Mouse (Mus musculus) limb, embryonic 14.5 days (tissue): ENCODE measurements at regions not wholly inside any gene's neighbourhood (a gene's known extent, or its start where the extent isn't known, plus 50 kb on each side); places are given as distances from the start of the nearest gene placed in this dataset.

ENCODE experiments used
- ATAC-seq: fragments of 200-750 bp; cut with Nextera tagmentation; 2 replicates; pipeline ENCODE4 v1.8.0; 2017; ENCODE audit warnings: low read depth, moderate number of reproducible peaks, moderate TSS enrichment; ENCODE audit not compliant: low FRiP score
- DNase-seq: peaks from one replicate; pipeline ENCODE4 v3.0.0-alpha.2; 2015; ENCODE audit warnings: low spot score
- H3K27ac ChIP-seq: fragments of 300-500 bp; sonication (generic); replicated peaks from 2 replicates; pipeline ENCODE4 v1.5.1; 2014; ENCODE audit warnings: low read depth, mild to moderate bottlenecking, low read length, moderate library complexity, mixed read lengths
- H3K27me3 ChIP-seq: fragments of 300-500 bp; sonication (generic); 2 replicates; pipeline ENCODE4 v1.6.1; 2014; ENCODE audit warnings: low read length, mixed read lengths; ENCODE audit not compliant: control insufficient read depth, insufficient read depth
- H3K36me3 ChIP-seq: fragments of 300-500 bp; sonication (generic); 2 replicates; pipeline ENCODE4 v1.6.1; 2014; ENCODE audit warnings: mild to moderate bottlenecking, low read length, moderate library complexity, mixed read lengths; ENCODE audit not compliant: control insufficient read depth, insufficient read depth
- H3K4me1 ChIP-seq: fragments of 300-500 bp; sonication (generic); 2 replicates; pipeline ENCODE4 v1.6.1; 2014; ENCODE audit warnings: antibody characterized with exemption, low read length, mixed read lengths; ENCODE audit not compliant: control insufficient read depth, insufficient read depth
- H3K4me2 ChIP-seq: fragments of 300-500 bp; sonication (generic); replicated peaks from 2 replicates; pipeline ENCODE4 v1.6.1; 2014; ENCODE audit warnings: low read depth, mild to moderate bottlenecking, low read length, moderate library complexity; ENCODE audit not compliant: severe bottlenecking
- H3K4me3 ChIP-seq: fragments of 300-500 bp; sonication (generic); replicated peaks from 2 replicates; pipeline ENCODE4 v1.5.1; 2014; ENCODE audit warnings: low read length
- H3K9ac ChIP-seq: fragments of 300-500 bp; sonication (generic); 2 replicates; pipeline ENCODE4 v1.6.1; 2014; ENCODE audit warnings: mild to moderate bottlenecking, low read depth, low read length, moderate library complexity; ENCODE audit not compliant: severe bottlenecking
- H3K9me3 ChIP-seq: fragments of 300-500 bp; sonication (generic); 2 replicates; pipeline ENCODE4 v1.6.1; 2016; ENCODE audit warnings: low read length; ENCODE audit not compliant: control insufficient read depth
- POLR2A ChIP-seq: fragments of 200-500 bp; IDR thresholded peaks from 2 replicates; pipeline ENCODE4 v1.8.0; 2012; ENCODE audit warnings: inconsistent platforms, mild to moderate bottlenecking, moderate library complexity, borderline replicate concordance; ENCODE audit not compliant: insufficient read depth, insufficient read length; ENCODE audit errors: extremely low read depth
- WGBS: fragments of 180-500 bp; shearing (Covaris S2); extraction: QIAGEN DNeasy Blood & Tissue Kit; methylation state at CpG from one replicate; pipeline ENCODE4 v1.1.7; 2014; 5-methylcytosine and 5-hydroxymethylcytosine counted together

DNA sequence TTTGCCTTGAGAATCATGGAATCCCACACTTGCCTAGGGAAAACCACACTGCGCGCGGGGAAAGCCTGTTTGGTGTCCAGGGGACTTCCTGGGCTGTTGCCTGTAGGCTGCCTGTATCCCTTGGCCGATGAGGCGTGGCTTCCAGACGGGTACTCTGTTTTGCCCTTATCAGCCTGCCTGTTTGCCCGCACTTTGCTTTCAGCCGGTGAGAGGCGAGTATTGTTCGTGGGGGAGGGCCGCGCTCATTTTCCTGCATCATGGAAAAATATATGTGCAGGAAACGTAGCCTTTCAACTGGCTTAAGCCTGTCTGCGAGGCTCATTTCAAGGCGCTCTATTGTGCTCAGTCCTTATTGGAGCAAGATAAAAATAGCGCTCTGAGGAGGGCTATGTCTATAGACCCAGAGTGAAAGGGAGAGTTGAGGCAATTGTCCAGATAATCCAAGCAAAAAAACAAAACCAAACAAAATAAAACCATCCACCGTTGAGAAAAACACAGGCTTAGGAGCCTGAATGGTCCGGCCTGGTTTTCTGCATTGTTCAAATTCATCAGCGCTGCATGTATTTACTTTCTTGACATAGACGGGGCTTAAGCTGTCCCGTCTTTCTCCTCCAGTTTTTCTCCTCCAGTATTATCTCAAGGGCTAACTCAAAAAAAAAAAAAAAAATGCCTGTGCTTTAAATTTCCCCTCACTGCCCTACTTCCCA lies 67.9 kb downstream of the Klf5 start:
- WGBS: 84% methylated on average over 21 of the region's 21 CpGs
- ATAC-seq: no peak
- H3K9ac ChIP-seq: no peak overlapping the region
- DNase-seq: no peak
- no peak overlapping the region for H3K27ac ChIP-seq
- no peaks in the 10 kb centered on the region for H3K4me1 ChIP-seq
- no peak for TF ChIP-seq POLR2A
- H3K9me3 ChIP-seq: no peaks in the 10 kb centered on the region
- no peaks in the 10 kb centered on the region for H3K27me3 ChIP-seq
- no peaks in the 10 kb centered on the region for H3K36me3 ChIP-seq
- no peak overlapping the region for H3K4me3 ChIP-seq
- no peak overlapping the region for H3K4me2 ChIP-seq

DNA sequence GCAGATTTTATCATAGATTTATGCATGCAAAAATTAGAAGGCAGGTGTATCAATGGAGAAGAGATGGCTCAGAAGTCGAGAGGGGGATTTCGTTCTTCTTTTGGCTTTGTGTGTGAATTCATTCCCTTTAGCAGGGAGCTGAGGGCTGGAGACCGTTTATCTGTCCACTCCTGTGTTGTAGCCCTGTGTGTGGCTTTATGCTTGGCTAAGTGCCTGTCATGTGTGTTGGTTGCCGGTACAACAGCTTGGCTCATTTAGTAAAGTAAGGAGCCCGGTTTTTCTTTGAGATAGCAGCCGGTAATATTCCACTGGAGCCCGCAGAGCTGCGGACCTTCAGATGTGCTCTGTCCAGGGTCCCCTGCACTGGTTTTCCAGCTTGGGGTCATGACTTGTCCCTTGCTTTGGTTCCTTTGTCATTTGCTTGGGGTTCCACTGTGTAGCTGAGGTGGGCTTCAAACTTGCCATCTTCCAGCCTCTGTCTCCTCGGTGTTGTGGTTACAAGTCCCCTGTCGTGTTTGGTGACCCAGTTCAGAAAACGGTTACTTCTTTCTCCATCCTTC lies 68.6 kb downstream of the Klf5 start:
- H3K27me3 ChIP-seq: no peaks in the 10 kb centered on the region
- H3K4me1 ChIP-seq: no peaks in the 10 kb centered on the region
- 77% methylated on average over 11 of the region's 11 CpGs for WGBS
- H3K36me3 ChIP-seq: no peaks in the 10 kb centered on the region
- H3K9me3 ChIP-seq: no peaks in the 10 kb centered on the region
- H3K27ac ChIP-seq: no peak overlapping the region
- ATAC-seq (no peak), DNase-seq (no peak)
- no peak for TF ChIP-seq POLR2A
- H3K4me2 ChIP-seq: no peak overlapping the region
- no peak overlapping the region for H3K4me3 ChIP-seq
- H3K9ac ChIP-seq: no peak overlapping the region

DNA sequence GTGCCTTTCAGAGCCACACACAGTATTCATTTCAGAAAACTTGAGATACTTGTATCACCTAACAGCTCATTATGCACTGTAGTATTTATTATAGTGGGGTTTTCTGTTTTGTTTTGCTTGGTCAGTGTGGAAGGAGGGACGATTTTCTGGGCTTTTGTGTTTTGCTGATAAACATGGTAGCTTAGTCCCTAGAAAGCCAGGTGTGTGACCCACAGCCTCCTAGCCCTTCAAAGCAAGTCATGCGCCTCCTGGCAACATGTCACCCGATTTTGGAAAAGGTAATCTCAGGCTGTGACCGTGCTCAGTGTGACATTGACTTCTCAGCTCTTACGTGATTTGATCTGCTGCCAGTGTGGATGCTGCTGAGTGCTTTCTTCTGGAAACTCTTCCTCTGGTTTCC lies 70.9 kb downstream of the Klf5 start:
- Histone ChIP-seq H3K27ac (no peak overlapping the region), H3K4me2 (no peak overlapping the region), H3K27me3 (no peaks in the 10 kb centered on the region), H3K36me3 (no peaks in the 10 kb centered on the region), H3K4me3 (no peak overlapping the region), H3K4me1 (no peaks in the 10 kb centered on the region), H3K9ac (no peak overlapping the region), H3K9me3 (no peaks in the 10 kb centered on the region)
- DNase-seq: no peak
- 83% methylated on average over 5 of the region's 5 CpGs for WGBS
- no peak for ATAC-seq
- TF ChIP-seq POLR2A: no peak

GRCm38 (mm10) chr14:99373682-99374081 lies 75.2 kb downstream of the Klf5 start:
- no peak for ATAC-seq
- WGBS: 72% methylated on average over 4 of the region's 4 CpGs
- no peak overlapping the region for H3K4me2 ChIP-seq

DNA sequence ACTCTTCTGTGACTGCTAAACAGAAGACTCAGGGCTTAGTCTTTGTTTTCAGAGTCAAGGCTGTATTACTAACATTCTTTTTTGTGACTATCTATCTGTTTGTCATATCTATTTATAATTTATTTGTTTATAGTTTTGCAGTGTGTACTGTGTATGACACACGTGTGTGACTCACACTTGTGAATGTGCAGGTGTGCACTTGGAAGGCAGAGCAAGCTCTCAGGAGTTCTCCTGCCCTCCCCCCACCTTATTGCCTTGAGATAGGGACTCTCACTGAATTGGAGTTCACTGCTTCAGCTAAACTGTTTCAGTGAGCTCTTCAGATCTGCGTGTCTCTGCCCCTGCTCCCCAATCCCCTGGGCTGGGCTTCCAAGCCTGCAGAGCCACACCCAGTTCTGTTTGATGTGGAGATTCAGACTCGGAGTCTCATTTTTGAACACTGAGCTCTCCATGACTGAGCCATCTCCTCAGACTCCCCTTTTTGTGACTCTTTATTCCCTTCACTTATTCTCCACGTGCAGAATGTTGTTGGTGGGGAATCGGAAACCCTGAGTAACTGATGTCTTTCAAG lies 76.6 kb downstream of the Klf5 start:
- no peak for DNase-seq
- 50% methylated on average over 5 of the region's 5 CpGs for WGBS
- no peak for TF ChIP-seq POLR2A
- no peaks in the 10 kb centered on the region for H3K27me3 ChIP-seq
- no peaks in the 10 kb centered on the region for H3K9me3 ChIP-seq
- no peak for ATAC-seq
- H3K27ac ChIP-seq: no peak overlapping the region
- no peak overlapping the region for H3K4me3 ChIP-seq
- H3K4me1 ChIP-seq: no peaks in the 10 kb centered on the region
- H3K9ac ChIP-seq: no peak overlapping the region
- H3K4me2 ChIP-seq: no peak overlapping the region
- no peaks in the 10 kb centered on the region for H3K36me3 ChIP-seq

More at GRCm38 (mm10) chr14:99373682-99374081, 75.2 kb downstream of the Klf5 start:
- Histone ChIP-seq H3K27ac (no peak overlapping the region), H3K27me3 (no peaks in the 10 kb centered on the region), H3K9me3 (no peaks in the 10 kb centered on the region), H3K4me3 (no peak overlapping the region), H3K36me3 (no peaks in the 10 kb centered on the region), H3K4me1 (no peaks in the 10 kb centered on the region), H3K9ac (no peak overlapping the region)
- TF ChIP-seq POLR2A: no peak
- DNase-seq: no peak
